In genomic region chr9:90407573-90407972, GRCm38 (mm10) we compare ENCODE assay signal across 19 mouse cellular contexts.
DNase-seq lines count a peak whose midpoint lies in the region; ATAC-seq lines count a peak whose summit lies in the region.
"Had no signal": no experiment of that assay in that cellular context is flagged by ENCODE, and none has a peak within 500 bp of the region (broad histone marks: within the 10 kb centered on the region; RNA-seq: fewer than 3 reads in every experiment).

No protein-coding gene starts in this region.

- no peak overlapping the region for H3K27ac ChIP-seq in heart, embryonic 12.5 days (ENCODE audit: poor library complexity, severe bottlenecking)
- H3K27ac ChIP-seq: embryonic facial prominence, embryonic 10.5 days; embryonic facial prominence, embryonic 12.5 days; forebrain, embryonic 13.5 days; forebrain, embryonic 15.5 days had no signal

- H3K4me2 ChIP-seq in heart, embryonic 12.5 days, result no peak overlapping the region
- H3K4me2 ChIP-seq: embryonic facial prominence, embryonic 12.5 days; forebrain, embryonic 13.5 days; forebrain, embryonic 15.5 days had no signal

- no peak for DNase-seq in thymus, postnatal 0 days (ENCODE audit: low spot score)
- DNase-seq: adrenal gland, adult 2 months; adrenal gland, postnatal 10 days; adrenal gland, postnatal 25 days; cerebellum, adult 11-12 months; cerebellum, adult 2 months; cerebellum, adult 9-10 months; cerebellum, postnatal 10 days; cerebellum, postnatal 25 days; forebrain, postnatal 0 days had no signal

- ATAC-seq in erythroblast, adult 5-6 weeks (replicated peaks; ENCODE audit: low FRiP score, poor library complexity, severe bottlenecking), result peak; percentile 87
- peak; percentile 76 for ATAC-seq in erythroid progenitor cell, adult 5-6 weeks (replicated peaks; ENCODE audit: low FRiP score, poor library complexity, severe bottlenecking)
- ATAC-seq in megakaryocyte-erythroid progenitor cell, adult 5-6 weeks (replicated peaks; ENCODE audit: low FRiP score, low TSS enrichment, poor library complexity, severe bottlenecking), result peak; percentile 62
- ATAC-seq in heart, embryonic 12.5 days (ENCODE audit: insufficient number of reproducible peaks, low FRiP score), result no peak
- ATAC-seq: forebrain, embryonic 13.5 days; forebrain, embryonic 15.5 days; forebrain, postnatal 0 days had no signal

- 45% methylated on average over 1 of the region's 1 CpGs for WGBS in heart, embryonic 12.5 days

- H3K4me3 ChIP-seq in heart, embryonic 12.5 days, result no peak overlapping the region
- H3K4me3 ChIP-seq: embryonic facial prominence, embryonic 10.5 days; embryonic facial prominence, embryonic 12.5 days; erythroblast, embryonic 14.5 days; forebrain, embryonic 13.5 days; forebrain, embryonic 15.5 days had no signal

- no peak overlapping the region for H3K9ac ChIP-seq in heart, embryonic 12.5 days
- H3K9ac ChIP-seq: embryonic facial prominence, embryonic 12.5 days; forebrain, embryonic 13.5 days; forebrain, embryonic 15.5 days; forebrain, postnatal 0 days had no signal

- no peaks in the 10 kb centered on the region for H3K27me3 ChIP-seq in heart, embryonic 12.5 days (replicated peaks)
- H3K27me3 ChIP-seq: embryonic facial prominence, embryonic 12.5 days; forebrain, embryonic 13.5 days; forebrain, embryonic 15.5 days had no signal

- H3K9me3 ChIP-seq in heart, embryonic 12.5 days (replicated peaks), result no peaks in the 10 kb centered on the region
- H3K9me3 ChIP-seq: embryonic facial prominence, embryonic 10.5 days; embryonic facial prominence, embryonic 12.5 days; forebrain, embryonic 13.5 days; forebrain, embryonic 15.5 days had no signal

- no peaks in the 10 kb centered on the region for H3K4me1 ChIP-seq in heart, embryonic 12.5 days (replicated peaks)
- H3K4me1 ChIP-seq: embryonic facial prominence, embryonic 10.5 days; embryonic facial prominence, embryonic 12.5 days; forebrain, embryonic 13.5 days; forebrain, embryonic 15.5 days had no signal

- no peaks in the 10 kb centered on the region for H3K36me3 ChIP-seq in heart, embryonic 12.5 days
- H3K36me3 ChIP-seq: embryonic facial prominence, embryonic 10.5 days; embryonic facial prominence, embryonic 12.5 days; forebrain, embryonic 15.5 days had no signal
